Mouse (Mus musculus): ENCODE results near the gene Chga. TPM values are rescaled to one million over a fixed set of nuclear protein-coding genes. Genes with fewer than 3 reads are reported as not detected.
A peak's percentile ranks its signal among the peaks of the same experiment; 100 is the strongest.

Gene Chga
- polyA plus RNA-seq, 1 experiment: 0.25 TPM

DNA sequence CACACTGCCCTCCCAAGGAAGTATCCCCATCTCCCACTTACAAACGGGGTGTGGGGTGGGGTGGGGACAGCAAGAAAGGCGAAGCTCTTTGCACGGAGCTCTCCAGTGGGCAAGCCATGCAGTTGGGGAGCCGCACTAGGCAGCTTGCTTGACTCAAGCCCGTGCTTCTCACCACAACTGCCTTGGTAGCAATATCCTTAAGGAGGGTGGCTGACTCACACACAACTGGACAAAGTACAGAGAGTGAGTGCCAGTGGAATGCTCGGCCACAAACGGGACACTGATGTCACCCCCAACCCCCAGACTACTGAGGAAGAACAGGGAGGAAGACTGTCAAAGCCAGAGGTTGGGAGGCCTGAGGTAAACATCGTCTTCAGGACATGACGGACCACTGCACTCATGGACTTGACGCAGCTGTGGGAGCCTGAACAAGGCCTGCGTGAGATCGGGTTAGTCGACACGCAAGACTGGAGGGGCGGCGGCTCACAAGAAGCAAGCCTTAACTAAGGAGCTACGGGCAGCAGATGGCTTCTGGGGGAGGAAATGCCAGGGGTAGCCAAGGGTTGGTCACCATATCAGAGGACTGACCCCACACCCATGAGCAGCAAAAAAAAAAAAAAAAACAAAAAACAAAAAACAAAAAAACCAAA is 36.1 kb downstream of the Chga start:
- WGBS: 81% methylated on average over 17 of the region's 17 CpGs
- H3K4me3 ChIP-seq (replicated peaks; ENCODE audit: extremely low read depth, low read depth, low read length): no peak overlapping the region
- TF ChIP-seq POLR2A (IDR thresholded peaks at IDR 0.05; ENCODE audit: borderline replicate concordance, extremely low read depth, low read depth, low read length): no peak
- no peak for TF ChIP-seq CTCF (IDR thresholded peaks at IDR 0.05; ENCODE audit: insufficient read depth, low read length)
- no peaks in the 10 kb centered on the region; the same call in 1 of the 2 replicates for H3K4me1 ChIP-seq (ENCODE audit: control insufficient read depth, insufficient read depth, low read length)
- no peak for DNase-seq

DNA sequence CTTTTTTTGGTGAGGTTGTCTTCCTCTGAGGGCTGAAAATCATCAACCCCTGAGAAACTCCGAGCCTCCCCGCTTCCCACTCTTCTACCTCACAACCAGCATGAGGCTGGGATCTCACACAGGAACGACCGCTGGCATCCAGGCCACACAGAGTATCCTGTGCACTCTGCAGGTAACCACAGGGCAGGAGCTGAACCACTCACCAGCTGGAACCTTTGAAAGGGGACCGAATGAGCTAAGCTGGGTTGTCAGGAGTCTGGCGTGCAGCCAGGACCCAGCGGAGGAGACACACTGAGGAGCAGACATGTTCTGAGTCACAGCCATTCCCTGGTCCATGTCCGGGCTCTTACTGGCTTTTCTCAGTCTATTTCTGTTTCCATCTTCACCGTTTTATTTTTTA is 38.9 kb downstream of the Chga start:
- 63% methylated on average over 9 of the region's 9 CpGs for WGBS
- H3K4me1 ChIP-seq (ENCODE audit: control insufficient read depth, insufficient read depth, low read length): no peaks in the 10 kb centered on the region
- no peak for DNase-seq
- H3K4me3 ChIP-seq (replicated peaks; ENCODE audit: extremely low read depth, low read depth, low read length): no peak overlapping the region
- TF ChIP-seq CTCF (IDR thresholded peaks at IDR 0.05; ENCODE audit: insufficient read depth, low read length) (no peak), POLR2A (IDR thresholded peaks at IDR 0.05; ENCODE audit: borderline replicate concordance, extremely low read depth, low read depth, low read length) (no peak)

DNA sequence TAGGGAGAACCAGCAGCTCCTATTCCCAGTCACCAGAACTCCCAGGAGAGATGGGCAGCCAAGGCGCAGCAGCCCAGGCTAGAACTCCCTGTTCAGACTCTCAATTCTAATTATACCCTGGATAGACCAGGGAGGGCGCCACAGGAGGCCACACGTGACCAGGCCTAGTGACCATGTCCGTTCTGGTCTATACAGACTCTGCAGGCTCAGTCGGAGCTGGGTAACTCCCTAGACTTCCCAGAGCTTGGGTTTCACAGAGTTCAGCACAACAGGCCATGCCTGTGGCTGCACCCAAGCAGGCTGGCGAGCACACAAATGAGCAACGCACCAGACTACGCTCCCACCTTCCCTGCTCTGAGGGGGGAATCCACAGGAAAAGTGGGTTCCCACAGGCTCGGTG is 39.9 kb downstream of the Chga start:
- TF ChIP-seq POLR2A (IDR thresholded peaks at IDR 0.05; ENCODE audit: borderline replicate concordance, extremely low read depth, low read depth, low read length) (no peak), CTCF (IDR thresholded peaks at IDR 0.05; ENCODE audit: insufficient read depth, low read length) (no peak)
- no peaks in the 10 kb centered on the region for H3K4me1 ChIP-seq (ENCODE audit: control insufficient read depth, insufficient read depth, low read length)
- 78% methylated on average over 9 of the region's 9 CpGs for WGBS
- no peak for DNase-seq
- H3K4me3 ChIP-seq (replicated peaks; ENCODE audit: extremely low read depth, low read depth, low read length): no peak overlapping the region

- TF ChIP-seq POLR2A (IDR thresholded peaks at IDR 0.05; ENCODE audit: borderline replicate concordance, extremely low read depth, low read depth, low read length): no peak
- peak; percentile 63 for TF ChIP-seq CTCF (IDR thresholded peaks at IDR 0.05; ENCODE audit: insufficient read depth, low read length)
- Histone ChIP-seq H3K4me3 (replicated peaks; ENCODE audit: extremely low read depth, low read depth, low read length) (no peak overlapping the region), H3K4me1 (ENCODE audit: control insufficient read depth, insufficient read depth, low read length) (no peaks in the 10 kb centered on the region)
- DNase-seq: no peak
- 61% methylated on average over 7 of the region's 7 CpGs for WGBS
Measured at GRCm38 (mm10) chr12:102596410-102596809, 41.6 kb downstream of the Chga start.

GRCm38 (mm10) chr12:102597466-102597865 is 42.7 kb downstream of the Chga start:
- no peaks in the 10 kb centered on the region for H3K4me1 ChIP-seq (ENCODE audit: control insufficient read depth, insufficient read depth, low read length)
- TF ChIP-seq CTCF (IDR thresholded peaks at IDR 0.05; ENCODE audit: insufficient read depth, low read length) (no peak), POLR2A (IDR thresholded peaks at IDR 0.05; ENCODE audit: borderline replicate concordance, extremely low read depth, low read depth, low read length) (no peak)
- DNase-seq: peak; percentile 28
- 31% methylated on average over 4 of the region's 4 CpGs for WGBS
- no peak overlapping the region for H3K4me3 ChIP-seq (replicated peaks; ENCODE audit: extremely low read depth, low read depth, low read length)

- TF ChIP-seq CTCF (IDR thresholded peaks at IDR 0.05; ENCODE audit: insufficient read depth, low read length) (no peak), POLR2A (IDR thresholded peaks at IDR 0.05; ENCODE audit: borderline replicate concordance, extremely low read depth, low read depth, low read length) (no peak)
- no peak overlapping the region for H3K4me3 ChIP-seq (replicated peaks; ENCODE audit: extremely low read depth, low read depth, low read length)
- over 99% methylated on average over 3 of the region's 3 CpGs for WGBS
- no peaks in the 10 kb centered on the region for H3K4me1 ChIP-seq (ENCODE audit: control insufficient read depth, insufficient read depth, low read length)
- no peak for DNase-seq
Measured at GRCm38 (mm10) chr12:102598535-102598934, 43.8 kb downstream of the Chga start.

DNA sequence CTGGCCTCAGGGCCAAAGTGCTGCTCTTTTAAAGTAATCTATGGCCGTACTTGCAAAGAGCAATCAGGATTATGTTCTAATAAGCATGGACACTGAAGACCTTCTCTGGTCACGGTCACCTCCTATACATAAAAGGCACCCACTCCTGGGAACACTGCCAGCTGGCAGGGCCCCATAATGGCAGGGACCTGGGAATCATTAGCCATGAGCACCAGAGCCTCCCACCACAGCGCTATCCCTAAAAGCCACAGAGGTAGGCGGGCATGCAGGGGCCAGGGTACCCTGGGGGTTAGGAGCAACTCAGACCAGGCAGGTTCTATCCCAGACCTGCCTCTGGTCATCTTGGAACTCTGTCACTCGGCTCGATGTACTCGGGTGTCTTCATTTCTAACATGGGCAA is 45.0 kb downstream of the Chga start:
- 84% methylated on average over 7 of the region's 7 CpGs for WGBS
- no peaks in the 10 kb centered on the region for H3K4me1 ChIP-seq (ENCODE audit: control insufficient read depth, insufficient read depth, low read length)

GRCm38 (mm10) chr12:102600345-102600744 is 45.6 kb downstream of the Chga start:
- 76% methylated on average over 6 of the region's 6 CpGs for WGBS

More for the DNA sequence above, 45.0 kb downstream of the Chga start:
- no peak overlapping the region for H3K4me3 ChIP-seq (replicated peaks; ENCODE audit: extremely low read depth, low read depth, low read length)
- no peak for DNase-seq
- TF ChIP-seq POLR2A (IDR thresholded peaks at IDR 0.05; ENCODE audit: borderline replicate concordance, extremely low read depth, low read depth, low read length) (no peak), CTCF (IDR thresholded peaks at IDR 0.05; ENCODE audit: insufficient read depth, low read length) (no peak)

DNA sequence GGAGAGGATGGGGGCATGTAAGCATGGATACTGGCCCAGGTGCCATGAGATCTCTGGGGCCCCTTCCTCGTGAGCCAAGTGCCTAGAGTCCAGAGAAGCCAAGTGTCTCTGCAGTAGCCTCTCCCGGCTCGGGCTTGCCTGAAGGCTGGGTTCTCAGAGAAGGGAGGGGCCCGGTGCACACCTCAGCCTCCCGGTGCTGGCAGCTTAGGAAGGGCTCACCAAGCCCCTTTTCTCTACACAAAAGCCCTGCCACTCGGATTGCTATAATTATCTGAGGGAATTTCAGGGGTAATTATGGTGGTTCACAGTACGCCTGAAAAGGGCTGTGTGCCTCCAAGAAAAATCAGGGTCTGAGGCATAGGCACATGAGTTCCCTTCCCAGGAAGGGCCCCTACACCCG is 47.1 kb downstream of the Chga start:
- no peak for TF ChIP-seq CTCF (IDR thresholded peaks at IDR 0.05; ENCODE audit: insufficient read depth, low read length)
- TF ChIP-seq POLR2A (IDR thresholded peaks at IDR 0.05; ENCODE audit: borderline replicate concordance, extremely low read depth, low read depth, low read length): no peak
- no peak for DNase-seq
- WGBS: 71% methylated on average over 8 of the region's 8 CpGs
- Histone ChIP-seq H3K4me3 (replicated peaks; ENCODE audit: extremely low read depth, low read depth, low read length) (no peak overlapping the region), H3K4me1 (ENCODE audit: control insufficient read depth, insufficient read depth, low read length) (no peaks in the 10 kb centered on the region)

More at GRCm38 (mm10) chr12:102600345-102600744, 45.6 kb downstream of the Chga start:
- no peak for DNase-seq
- H3K4me1 ChIP-seq (ENCODE audit: control insufficient read depth, insufficient read depth, low read length): no peaks in the 10 kb centered on the region
- TF ChIP-seq CTCF (IDR thresholded peaks at IDR 0.05; ENCODE audit: insufficient read depth, low read length) (no peak), POLR2A (IDR thresholded peaks at IDR 0.05; ENCODE audit: borderline replicate concordance, extremely low read depth, low read depth, low read length) (no peak)
- no peak overlapping the region for H3K4me3 ChIP-seq (replicated peaks; ENCODE audit: extremely low read depth, low read depth, low read length)

Measured in lung, adult 2 months (tissue).